Mouse (Mus musculus) C2C12 (cell line): ENCODE measurements around the gene Taf6l.

ENCODE experiments used
- CTCF ChIP-seq: IDR thresholded peaks from one replicate; pipeline ENCODE4 v1.5.1; 2011; ENCODE audit not compliant: control insufficient read depth, insufficient read depth, insufficient read length
- MAX ChIP-seq: IDR thresholded peaks from one replicate; pipeline ENCODE4 v1.6.1; 2011; ENCODE audit warnings: mild to moderate bottlenecking, control low read depth

- no peak for TF ChIP-seq CTCF
- TF ChIP-seq MAX: no peak
Observed at GRCm38 (mm10) chr19:8832971-8833370, 46.8 kb upstream of the Taf6l start.
